Mouse (Mus musculus) cerebellum, postnatal 36 days (tissue): ENCODE data around the gene Drosha.

Experiments used
- DNase-seq, 2 experiments: peaks; one replicate each; pipeline ENCODE4 v3.0.0; 2021 to 2022; ENCODE audit warnings: mixed read lengths in 2 of 2

Gene Drosha

DNA sequence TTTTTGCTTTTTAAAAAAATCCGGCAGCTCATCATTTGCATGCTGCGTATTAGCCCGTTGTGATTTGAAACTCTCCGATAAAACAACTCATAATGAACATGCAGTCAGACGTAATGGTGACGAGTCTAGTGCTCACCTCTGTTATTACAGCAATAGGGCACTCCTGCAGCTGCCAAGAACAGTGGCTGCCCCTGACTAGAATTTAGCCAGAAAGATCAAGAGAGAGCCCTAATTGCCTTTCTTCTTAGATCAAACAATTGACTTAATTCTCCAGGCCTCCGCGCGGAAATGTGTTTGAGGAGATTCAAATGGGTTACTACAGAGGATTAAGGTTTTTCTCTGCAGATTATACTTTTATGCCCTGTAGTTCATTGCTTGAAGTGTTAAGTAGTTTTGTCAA lies 116.5 kb downstream of the Drosha start:
- no peak for DNase-seq

DNA sequence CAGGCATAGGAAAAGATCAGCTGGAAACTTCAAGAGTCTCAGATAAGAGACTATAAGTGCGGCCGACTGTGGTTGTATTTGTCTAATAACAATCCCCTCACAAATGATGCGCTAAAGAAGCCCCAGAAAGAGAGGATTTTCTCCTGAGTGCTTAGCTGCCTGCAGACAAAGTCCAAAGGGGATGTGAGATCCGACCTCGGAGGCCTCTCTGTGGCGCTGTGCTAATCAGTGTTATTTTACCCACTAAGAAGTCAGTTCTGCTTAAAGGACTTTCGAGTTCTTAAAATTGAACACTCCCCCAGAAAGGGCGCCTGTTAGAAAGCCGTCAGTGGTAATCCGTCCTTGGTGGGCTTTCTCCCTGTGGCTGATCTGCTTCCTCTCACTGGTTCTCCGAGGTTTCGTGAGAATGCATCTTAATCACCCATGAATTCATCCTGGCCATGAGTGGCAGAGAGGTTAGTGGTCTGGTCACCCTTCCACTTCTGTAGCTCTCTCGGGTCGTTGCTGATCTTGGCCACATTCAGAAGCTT lies 117.1 kb downstream of the Drosha start:
- DNase-seq = no peak

GRCm38 (mm10) chr15:12942424-12942823 lies 117.8 kb downstream of the Drosha start:
- DNase-seq = no peak

- no peak for DNase-seq
These were observed 133.4 kb downstream of the Drosha start for GRCm38 (mm10) chr15:12958051-12958450.

DNA sequence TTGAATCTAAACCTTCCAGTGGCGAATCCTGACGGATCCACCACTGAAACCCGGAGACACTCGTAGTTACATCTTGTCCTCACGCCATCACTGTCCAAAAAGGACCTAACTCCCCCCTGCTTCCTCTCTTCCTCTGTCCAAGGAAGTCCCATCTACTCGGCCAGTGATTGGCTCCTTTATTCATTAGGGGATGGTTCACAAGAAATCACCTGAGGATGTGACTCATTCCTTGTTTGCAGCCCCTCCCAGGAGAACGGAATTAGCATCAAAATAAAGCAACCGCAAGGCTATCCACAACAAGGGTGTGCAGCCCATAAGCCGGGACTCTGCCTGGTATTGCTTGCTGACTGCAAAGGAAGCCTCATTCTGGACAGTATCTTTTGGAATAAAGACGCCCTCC lies 137.6 kb downstream of the Drosha start:
- DNase-seq = no peak

- DNase-seq = no peak
These were observed 140.6 kb downstream of the Drosha start for GRCm38 (mm10) chr15:12965209-12965608.

DNA sequence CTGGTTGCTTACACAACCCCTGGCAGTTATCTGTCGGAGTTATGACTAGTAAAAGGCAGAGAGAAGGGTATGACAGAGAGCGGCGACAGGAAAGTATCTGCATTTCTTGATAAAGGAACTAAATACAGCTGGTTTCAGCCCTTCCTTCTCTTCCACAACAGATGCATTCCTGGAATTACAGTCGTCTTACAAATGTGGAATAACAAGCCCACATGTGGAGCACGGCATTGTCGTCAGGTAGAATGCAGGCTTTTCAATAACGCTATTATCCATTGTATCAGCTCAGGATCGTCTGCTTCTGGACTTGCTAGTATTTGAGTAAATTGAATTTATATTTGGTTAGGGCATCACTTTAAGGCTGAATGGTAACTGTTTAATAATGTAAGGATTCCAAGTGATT lies 144.2 kb downstream of the Drosha start:
- DNase-seq = no peak

GRCm38 (mm10) chr15:12972441-12972840 lies 147.8 kb downstream of the Drosha start:
- no peak for DNase-seq
